Mouse (Mus musculus): ENCODE data around the gene Atp5f1. TPM values are rescaled to one million over a fixed set of nuclear protein-coding genes. Genes with fewer than 3 reads are reported as not detected.
"Not testable (repeated sequence)": the region's sequence is repeated elsewhere in the genome, so short reads cannot be mapped to it uniquely, and the experiment has no call there.

Gene Atp5f1
- total RNA-seq, 2 experiments from 2014 or later: 591 to 642 TPM

DNA sequence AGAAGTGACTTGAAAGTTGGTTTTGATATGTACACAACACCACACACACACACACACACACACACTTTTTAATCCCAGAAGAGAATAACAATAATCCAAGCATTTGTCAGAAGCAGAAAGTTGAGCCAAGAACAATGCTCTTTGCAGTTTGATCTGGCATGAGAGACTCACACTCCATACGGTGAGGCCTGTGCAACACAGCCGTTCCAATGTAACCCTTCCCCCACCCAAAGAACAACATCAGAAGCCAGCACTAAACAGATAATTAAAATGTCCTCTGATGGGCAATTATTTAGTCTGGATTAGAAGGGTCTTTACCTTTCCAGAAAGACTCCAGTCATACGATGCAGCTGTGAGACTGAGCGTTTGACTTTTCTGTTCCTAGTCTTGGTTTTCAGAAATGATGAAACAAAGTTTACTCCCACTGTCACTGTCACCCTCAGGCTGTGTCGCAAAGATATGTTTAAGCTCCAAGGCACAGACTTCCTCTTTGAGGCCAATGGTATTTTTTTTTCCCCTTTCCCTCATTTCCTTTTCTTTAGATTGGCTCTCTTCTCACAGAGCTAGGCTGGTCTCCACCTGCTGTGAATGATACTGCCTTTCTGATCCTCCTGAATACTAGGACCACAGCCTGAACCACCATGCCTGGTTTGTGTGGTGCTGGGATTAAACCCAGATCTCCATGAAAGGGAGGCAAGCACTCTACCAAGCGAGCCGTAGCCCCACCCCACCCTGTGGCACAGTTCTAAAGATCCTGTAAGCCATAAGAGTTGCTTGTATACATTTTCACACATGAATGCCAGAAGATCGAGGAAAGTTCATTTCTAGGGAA, 27.4 kb downstream of the Atp5f1 start, which contains the start of gene I830077J02Rik:
TSS of gene I830077J02Rik (minus strand) at position 425 of the 832 bp plus-strand sequence.
- DNase-seq (ENCODE audit: low spot score): no peak

DNA sequence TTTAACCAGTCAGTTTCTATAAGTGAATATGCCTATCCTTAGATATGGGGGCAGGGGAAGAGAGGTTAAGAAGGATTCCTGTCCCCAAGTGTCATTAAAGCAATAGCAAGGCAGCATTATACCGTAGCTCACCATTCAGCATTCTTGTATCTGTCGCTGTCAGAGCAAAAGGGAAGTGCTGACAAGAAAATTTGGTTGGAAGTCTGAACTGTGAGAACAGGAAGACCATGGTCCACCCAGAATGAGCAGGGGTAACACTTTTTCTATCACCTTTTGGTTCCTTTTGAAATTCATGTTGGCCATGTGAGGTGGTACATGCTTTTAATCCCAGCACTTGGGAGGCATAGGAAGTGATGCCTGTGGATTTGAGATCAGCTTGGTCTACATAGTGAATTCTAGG, 28.8 kb downstream of the Atp5f1 start:
- no peak for DNase-seq (ENCODE audit: low spot score)

DNA sequence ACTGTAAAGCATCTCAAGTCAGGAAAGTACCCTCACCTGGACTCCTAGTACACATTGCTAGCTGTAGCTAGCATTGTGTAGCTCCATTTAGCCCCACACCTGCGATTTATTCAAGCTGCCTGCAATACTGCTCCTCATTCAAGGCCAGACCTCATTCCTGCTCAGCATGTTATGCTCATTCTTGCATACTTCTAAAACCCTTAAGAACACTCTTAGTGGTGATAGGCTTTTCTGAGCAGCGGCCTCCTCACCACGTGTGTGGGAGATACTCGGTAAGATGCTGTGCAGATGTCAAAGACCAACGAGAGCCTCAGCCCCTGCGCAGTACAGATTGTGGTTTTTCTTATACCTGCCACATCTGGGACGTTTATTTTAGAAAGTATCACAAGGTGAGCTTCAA, 30.1 kb downstream of the Atp5f1 start:
- DNase-seq (ENCODE audit: low spot score): no peak

DNA sequence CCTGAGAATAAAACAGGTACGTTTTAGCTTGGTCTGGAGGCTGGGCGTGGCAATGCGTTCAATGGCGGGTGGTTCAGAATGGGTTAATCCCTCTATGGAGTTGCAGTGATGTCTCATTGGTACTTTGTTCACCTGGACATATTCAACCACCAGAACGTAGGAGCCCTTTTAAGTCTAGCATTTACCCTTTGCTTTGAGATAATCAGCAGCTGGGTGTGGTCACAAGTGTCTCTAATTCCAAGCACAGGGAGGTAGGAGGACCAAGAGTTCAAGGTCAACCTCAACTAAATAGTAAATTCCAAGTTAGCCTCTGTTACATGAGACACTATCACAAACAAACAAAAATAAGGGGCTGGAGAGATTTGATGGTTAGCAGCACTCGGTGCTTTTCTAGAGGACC, 31.1 kb downstream of the Atp5f1 start:
- no peak for DNase-seq (ENCODE audit: low spot score)

DNA sequence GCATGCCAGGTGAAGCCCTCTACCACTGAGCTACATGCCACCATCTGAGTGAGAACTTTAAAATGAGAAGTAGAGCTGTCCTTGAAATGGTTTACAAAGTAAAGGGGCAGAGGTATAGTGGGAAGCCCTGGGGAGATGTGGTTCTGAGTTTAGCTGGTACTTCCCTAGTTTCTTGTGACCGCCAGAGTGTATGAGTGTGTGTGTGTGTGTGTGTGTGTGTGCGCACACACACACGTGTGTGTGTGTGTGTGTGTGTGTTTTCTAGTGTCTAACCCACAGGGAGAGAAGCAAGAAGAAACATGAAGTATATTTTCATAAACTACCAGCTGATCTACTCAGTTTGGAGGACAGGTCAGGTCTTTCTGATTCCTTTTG, 31.7 kb downstream of the Atp5f1 start:
- DNase-seq (ENCODE audit: low spot score): no peak

DNA sequence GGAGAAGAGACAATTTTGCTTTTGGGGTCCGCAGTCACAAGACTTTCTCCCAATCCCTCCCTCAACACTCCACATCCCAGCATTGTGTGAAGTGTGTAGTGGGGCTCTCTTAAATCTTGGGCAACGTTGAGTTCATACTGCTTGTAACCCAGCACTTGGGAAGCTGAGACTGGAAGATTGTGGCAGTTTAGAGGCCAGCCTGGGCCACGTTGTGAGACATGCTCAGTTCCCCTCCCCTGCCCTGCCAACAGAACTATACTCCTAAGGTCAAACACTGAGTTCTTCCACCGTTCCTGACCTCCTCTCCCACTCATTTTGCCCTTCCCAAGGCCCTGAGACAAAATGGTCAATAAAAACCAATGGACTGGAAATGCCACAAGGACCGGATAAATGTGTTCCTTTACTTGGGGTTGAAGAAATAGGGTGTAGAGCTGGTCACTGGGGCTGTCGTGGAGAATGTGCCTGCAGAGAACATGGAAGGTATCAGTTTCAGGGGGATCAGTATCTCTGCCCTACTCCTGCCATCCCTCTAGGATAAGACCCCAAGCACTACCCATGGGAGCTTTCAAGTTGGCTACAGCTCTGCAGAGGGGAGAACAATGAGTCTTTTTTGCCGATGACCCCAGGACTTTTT, 32.2 kb downstream of the Atp5f1 start:
- DNase-seq (ENCODE audit: low spot score): no peak

DNA sequence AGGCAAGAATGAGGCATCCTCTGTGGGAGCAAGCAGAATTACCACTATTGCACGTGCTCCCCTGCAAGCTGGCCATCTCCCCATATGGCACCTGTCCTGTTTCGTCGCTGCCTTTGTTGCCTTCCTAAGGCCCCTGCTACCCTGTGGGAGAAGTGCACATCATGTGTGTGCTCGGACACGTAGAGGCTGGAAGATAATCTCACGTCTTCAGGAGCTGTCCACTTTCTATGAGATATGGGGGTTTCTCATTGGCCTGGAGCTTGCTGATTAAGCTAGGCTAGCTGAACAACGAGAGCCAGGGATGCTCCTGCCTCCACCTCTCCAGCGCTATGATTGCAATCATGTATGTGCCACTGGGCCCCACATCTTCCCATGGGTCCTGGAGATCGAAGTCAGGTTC, 35.3 kb downstream of the Atp5f1 start:
- DNase-seq (ENCODE audit: low spot score): no peak

DNA sequence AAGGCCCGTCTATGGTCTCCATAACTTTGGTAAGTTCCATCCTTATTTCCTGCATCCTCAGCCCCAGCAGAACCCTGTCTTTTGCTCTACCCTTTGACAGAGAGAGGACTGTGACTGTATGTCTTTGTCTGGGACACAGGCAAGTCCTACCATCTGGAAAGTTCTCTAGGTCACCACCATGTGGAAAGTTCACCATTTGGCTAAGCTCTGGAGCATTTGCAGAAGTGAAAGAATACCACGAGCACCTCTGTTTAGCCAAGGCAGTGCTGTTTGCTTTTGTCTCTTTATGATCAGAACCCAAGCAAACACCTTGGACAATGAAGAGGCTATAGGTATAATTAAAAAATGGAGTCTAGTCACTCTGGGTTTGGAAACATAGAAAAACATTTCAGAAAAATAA, 37.9 kb downstream of the Atp5f1 start:
- DNase-seq (ENCODE audit: low spot score): no peak

DNA sequence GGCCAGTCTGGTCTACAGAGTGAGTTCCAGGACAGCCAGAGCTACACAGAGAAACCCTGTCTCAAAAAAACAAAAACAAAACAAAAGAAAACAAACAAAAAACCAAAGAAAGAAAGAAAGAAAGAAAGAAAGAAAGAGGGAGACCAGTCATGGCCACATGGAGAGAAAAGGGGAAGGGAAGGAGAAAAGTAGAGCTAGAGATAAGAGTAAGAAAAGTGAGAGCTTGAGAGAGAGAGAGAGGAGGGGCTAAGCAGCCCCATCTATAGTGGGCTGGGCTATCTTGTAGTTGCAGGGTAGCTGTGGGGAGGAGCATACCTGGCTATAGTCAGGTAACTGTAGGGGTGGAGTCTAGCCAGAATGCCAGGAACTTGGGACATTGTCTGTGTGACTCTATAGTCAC, 39.2 kb downstream of the Atp5f1 start:
- DNase-seq (ENCODE audit: low spot score): not testable (repeated sequence)

DNA sequence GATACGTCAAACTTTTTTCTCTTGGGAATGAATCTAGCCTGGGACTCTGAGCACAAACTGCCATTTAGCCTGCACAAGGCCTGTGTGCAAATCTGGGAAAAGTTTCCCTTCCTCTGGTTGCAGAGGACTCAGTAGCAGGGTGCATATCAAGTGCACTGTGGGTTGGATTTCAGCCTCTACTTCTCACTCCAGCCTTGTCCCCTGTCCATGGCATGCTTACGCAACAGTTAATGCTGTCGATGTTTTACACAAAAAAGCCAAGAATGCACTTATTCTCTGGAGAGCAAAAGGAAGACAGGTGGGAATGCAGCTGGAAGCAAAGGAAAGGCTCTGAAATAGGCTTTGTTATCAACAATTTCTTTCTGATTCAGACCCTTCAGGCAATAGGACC, 41.5 kb downstream of the Atp5f1 start:
- DNase-seq (ENCODE audit: low spot score): no peak

DNA sequence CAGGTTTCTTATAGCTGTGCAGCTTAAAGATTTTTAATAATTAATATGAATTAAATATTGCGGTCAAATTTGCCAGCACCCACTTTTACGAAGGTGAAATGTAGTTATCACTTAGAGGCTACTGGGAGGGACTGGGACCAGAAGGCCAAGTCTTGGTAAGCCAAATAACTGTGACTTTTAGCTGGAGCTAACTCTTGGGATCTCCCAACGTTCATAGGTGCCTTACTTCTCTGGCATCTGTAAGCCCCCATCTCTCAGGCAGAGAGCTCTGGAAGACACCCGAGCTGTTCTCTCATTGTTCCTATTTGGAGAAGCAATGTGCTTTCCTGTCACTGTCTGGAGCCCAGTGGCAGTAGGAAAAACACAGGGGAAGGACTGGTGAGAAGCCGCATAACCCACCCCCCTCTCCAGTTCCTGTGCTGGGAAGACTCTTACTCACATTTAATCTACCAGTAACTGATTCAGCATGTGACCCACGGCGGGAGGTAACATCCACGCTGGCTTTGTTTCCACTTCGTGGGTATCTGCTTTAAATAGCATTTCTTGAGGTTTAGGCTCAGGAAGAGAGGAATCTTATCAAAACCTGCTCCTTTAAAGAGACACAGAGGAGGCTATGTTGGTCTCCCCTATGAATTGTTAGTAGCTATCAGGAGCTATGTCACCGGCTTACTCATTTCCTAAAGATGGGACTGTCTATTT, 42.1 kb downstream of the Atp5f1 start:
- DNase-seq (ENCODE audit: low spot score): no peak

DNA sequence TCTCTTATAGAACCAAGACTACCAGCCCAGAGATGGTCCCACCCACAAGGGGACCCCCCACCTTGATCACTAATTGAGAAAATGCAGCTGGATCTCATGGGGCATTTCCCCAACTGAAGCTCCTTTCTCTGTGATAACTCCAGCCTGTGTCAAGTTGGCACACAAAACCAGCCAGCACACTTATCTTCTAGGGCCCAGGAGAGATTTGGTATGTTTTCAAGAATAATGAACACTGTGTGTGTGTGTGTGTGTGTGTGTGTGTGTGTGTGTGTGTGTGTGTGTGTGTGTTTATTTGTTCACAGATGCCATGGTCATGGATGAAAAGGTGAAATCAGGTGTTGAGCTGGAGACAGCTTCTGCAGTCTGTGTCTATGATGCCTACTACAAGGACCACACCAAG, 43.4 kb downstream of the Atp5f1 start:
- DNase-seq (ENCODE audit: low spot score): not testable (repeated sequence)

DNA sequence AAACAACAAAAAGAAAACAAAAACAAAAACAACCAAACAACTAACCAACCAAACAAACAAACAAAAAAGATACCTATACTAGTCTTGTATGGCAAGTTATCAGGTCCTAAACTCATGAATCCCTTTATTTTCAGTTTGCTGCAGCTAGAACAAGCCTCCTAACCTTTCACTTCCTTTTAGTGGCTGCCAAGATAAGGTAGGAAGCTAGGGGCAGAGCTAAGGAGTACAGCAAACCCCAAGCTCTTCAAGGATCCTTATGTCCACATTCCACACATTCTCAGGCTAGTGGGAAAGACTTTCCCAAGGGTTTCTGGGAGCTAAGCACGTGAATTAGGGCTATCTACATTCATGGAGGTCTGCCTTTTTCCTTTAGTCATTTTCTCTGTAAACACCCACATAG, 44.6 kb downstream of the Atp5f1 start:
- DNase-seq (ENCODE audit: low spot score): no peak

DNA sequence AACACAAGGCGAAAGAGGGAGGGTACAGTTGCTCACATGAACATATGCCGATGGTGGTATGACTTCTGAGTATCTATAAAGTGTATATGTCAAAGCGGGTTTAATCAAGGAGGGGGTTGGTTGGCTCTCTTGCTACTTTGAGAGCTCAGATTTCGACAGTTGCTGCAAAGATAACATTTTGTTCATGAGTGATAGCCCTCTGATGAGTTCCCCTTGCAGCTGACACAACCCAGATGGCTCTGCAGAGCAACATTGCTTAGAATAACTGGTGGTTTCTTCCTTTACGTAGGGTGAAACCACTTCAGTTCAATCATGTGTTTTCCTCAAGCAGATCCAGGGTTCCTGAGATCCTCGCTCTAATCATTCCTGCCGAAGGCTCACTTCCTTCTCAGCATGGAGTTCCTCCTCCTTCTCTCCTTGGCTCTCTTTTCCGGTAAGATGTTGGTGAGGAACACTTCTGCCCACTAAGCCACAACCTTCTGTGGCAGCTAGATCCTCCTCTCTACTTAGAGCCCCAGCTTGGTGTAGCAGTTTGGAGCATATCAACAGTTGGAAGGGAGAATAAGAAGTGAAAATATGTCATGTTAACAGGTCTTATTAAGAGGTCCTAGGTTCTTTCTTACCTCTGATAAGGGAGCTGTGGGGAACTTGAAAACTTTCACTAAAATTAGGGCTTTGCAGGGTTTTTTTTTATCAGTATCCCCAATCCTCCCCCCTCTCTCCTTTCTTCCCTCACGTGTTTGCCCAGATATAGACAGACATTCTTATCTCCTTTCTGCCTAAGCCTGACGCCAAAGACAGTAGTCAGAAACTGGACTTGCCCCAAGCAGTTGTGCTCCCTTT, 45.8 kb downstream of the Atp5f1 start:
- no peak for DNase-seq (ENCODE audit: low spot score)

DNA sequence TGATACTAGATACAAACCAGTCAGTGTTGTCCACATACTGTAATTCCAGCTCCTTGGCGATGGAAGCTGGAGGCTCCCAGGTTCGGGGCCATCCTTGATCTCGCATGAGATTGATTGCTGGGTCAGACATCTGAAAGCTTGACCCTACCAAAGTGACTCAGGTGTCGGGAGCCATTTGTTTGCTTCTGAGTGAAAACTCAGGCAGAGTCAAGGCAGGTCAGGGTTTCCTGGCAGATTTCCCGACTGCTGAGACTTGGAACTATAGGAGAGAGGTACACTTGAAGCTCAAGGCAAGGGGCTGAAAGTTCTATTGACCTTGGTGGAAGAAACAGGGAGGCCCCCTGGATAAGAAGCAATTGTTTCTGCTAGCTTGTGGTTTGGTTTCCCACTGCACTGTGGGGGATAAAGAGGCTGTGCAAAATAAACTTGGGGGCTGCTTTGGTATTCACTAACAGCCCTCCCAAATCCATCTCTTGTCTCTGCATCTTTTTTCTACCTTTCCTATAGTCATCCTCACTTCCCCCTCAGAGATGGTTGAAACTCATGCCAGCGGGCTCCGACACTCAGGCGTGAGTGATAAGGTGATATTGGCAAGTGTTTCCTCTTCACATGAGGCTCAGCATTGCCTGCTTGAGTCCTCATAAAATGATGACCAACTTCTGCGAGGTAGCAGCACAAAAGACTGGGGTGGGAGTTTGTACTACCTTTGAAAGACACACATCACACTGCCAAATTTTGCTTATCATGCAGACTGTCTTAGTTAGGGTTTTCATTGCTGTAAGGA, 47.6 kb downstream of the Atp5f1 start:
- no peak for DNase-seq (ENCODE audit: low spot score)

DNA sequence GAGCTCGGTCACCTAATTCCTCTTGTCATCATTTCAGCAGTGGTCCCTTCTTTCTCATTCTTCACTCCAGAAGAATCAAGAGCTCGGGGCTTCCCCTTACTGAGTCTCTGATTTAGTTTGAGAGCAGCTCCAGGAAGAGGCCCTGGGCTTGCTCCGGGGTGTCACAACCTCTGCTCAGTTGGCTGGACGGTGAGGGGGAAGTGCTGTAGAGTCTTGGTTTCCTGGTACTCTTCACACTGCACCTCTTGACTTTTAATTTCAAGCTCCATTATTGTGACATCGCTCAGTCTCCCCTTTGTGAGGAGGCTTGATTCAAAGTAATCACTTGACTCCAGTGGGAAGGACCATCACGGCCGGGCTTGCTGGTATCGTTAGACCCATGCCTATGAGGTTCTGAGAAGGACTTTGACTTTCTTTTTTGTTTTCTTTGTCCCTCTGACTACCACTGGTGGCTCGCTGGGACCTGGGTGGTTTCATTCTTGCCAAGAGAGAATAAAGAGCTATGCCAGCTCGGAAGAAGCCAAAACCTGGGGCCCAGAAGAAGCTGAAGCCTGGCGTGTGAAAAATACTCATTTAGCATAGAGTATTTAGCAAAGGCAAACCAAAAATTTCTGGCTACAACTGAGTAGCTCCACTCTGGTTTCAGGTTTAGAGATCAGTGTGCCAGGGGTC, 49.2 kb downstream of the Atp5f1 start:
- DNase-seq (ENCODE audit: low spot score): no peak

DNA sequence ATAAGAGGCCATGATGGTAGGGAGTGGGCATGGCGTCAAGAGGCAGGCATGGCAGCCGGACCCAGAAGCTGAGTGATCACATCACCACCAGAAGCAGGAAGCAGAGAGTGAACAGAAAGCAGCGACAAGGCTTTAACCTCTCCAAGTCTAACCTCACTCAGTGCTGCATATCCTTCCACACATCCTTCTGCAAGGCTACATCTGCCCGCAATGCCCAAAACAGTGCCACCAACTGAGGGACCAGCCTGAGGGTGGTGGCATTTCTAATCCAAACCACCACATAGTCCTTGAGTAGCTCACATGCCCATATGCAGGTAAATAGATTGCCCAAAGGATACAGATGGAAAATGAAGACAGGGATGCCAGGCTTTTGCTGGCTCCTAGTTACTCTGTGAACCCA, 50.9 kb downstream of the Atp5f1 start:
- no peak for DNase-seq (ENCODE audit: low spot score)

DNA sequence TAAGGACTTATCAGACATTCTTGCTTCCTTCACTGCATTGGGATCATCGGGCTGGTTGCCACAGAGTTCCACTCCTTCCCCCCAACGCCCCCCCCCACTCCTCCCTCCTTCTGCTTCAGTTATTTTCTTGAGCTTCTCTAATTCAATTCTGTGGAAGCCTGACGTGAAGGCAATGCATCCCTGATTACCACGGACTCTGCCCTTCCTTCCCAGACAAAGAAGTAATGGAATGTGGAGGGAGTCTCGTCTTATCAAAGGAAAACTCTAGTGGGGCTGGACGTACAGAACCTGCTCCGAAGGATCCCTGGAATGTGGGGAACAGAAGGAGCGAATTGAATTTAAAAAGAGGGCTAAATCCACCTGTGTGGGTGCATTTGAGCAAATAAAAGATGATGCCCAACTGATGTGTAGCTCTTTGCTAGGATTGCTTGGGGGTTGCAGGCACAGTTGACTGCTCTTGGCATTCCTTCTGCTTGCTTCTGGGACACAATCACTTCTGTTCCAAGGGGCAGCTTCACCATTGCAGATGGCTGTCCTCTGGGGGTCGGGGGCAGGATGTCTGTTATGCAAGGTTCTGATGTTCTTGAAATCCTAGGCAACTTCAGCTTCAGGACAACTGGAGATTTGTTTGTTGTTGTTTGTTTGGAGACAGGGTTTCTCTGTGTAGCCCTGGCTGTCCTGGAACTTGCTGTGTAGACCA, 51.8 kb downstream of the Atp5f1 start:
- DNase-seq (ENCODE audit: low spot score): no peak

DNA sequence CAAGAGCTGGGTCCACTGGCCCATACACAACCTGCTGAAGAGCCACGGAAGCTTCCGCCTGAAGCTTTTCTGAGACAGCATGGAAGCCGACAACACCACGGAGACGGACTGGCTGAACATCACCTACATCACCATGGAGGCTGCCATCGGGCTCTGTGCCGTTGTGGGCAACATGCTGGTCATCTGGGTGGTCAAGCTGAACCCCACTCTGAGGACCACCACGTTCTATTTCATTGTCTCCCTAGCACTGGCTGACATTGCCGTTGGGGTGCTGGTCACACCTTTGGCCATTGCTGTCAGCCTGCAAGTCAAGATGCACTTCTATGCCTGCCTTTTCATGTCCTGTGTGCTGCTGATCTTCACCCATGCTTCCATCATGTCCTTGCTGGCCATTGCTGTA, 55.2 kb downstream of the Atp5f1 start:
- DNase-seq (ENCODE audit: low spot score): no peak

DNA sequence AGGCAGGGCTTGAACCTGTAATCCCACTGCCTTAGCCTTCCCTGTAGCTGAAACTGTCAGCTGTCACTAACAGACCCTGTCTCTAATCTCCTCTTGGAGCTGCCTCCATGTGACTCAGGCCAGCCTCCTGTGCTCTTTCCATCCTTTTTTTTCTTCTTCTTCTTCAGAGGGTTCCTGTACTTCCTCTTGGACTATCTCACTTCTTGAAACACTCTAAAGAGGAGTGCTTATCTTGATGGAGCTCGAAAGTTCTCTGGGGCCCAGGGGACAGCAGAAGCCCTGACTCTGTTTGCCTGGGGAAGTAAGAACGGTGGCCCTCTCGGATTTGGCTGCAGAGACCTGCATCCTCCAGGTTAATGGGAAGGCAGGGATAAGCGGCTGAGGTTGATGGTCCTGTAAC, 55.7 kb downstream of the Atp5f1 start:
- no peak for DNase-seq (ENCODE audit: low spot score)

All from gastrocnemius, adult 18-20 months (tissue).